Mouse (Mus musculus) midbrain, embryonic 15.5 days (tissue): ENCODE measurements at regions not wholly inside any gene's neighbourhood (a gene's known extent, or its start where the extent isn't known, plus 50 kb on each side); places are given as distances from the start of the nearest gene placed in this dataset.

Experiments used
- ATAC-seq: fragments of 200-750 bp; cut with Nextera tagmentation; replicated peaks from 2 replicates; pipeline ENCODE4 v1.8.0; 2017; ENCODE audit warnings: moderate TSS enrichment
- H3K27ac ChIP-seq: fragments of 300-500 bp; sonication (generic); 2 replicates; pipeline ENCODE4 v1.5.1; 2015; ENCODE audit warnings: mild to moderate bottlenecking, inconsistent platforms
- H3K27me3 ChIP-seq: fragments of 300-500 bp; sonication (generic); replicated peaks from 2 replicates; pipeline ENCODE4 v1.6.1; 2015; ENCODE audit warnings: inconsistent platforms
- H3K36me3 ChIP-seq: fragments of 300-500 bp; sonication (generic); replicated peaks from 2 replicates; pipeline ENCODE4 v1.6.1; 2015; ENCODE audit warnings: inconsistent platforms
- H3K4me1 ChIP-seq: fragments of 300-500 bp; sonication (generic); 2 replicates; pipeline ENCODE4 v1.6.1; 2015; ENCODE audit warnings: inconsistent platforms
- H3K4me2 ChIP-seq: fragments of 300-500 bp; sonication (generic); 2 replicates; pipeline ENCODE4 v1.6.1; 2015; ENCODE audit warnings: inconsistent platforms, mild to moderate bottlenecking, moderate library complexity
- H3K4me3 ChIP-seq: fragments of 300-500 bp; sonication (generic); 2 replicates; pipeline ENCODE4 v1.5.1; 2015; ENCODE audit warnings: mild to moderate bottlenecking, inconsistent platforms
- H3K9ac ChIP-seq: fragments of 300-500 bp; sonication (generic); 2 replicates; pipeline ENCODE4 v1.6.1; 2015; ENCODE audit warnings: mild to moderate bottlenecking, inconsistent platforms
- H3K9me3 ChIP-seq: fragments of 300-500 bp; sonication (generic); 2 replicates; pipeline ENCODE4 v1.6.1; 2016; ENCODE audit warnings: inconsistent platforms
- WGBS: fragments of 180-500 bp; shearing (Covaris S2); methylation state at CpG from one replicate; pipeline ENCODE4 v1.1.7; 2015; ENCODE audit warnings: mixed read lengths; 5-methylcytosine and 5-hydroxymethylcytosine counted together

DNA sequence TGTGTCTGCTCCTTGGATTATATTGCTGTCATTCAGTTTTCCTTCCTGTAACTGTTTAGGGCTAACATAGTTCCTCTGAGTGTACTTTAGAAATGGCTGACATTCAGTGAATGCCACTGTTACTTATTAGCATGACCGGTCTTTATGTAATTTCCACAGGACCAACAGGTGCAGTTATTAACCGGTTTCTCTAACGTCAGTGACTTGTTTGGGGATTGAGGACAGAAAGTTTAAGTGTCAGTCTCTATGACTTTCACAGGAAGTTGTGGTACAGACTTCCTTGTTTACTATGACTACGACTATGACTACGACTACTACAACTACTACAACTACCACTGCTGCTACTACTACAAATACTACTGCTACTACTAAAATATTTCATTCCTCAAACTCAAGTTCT, 170.4 kb upstream of the Ptger4 start:
- H3K4me1 ChIP-seq, result no peaks in the 10 kb centered on the region
- WGBS, result 96% methylated on average over 5 of the region's 5 CpGs
- no peak overlapping the region for H3K4me3 ChIP-seq
- no peak for ATAC-seq
- H3K9ac ChIP-seq, result no peak overlapping the region
- no peaks in the 10 kb centered on the region for H3K36me3 ChIP-seq
- H3K27me3 ChIP-seq, result no peaks in the 10 kb centered on the region
- H3K9me3 ChIP-seq, result no peaks in the 10 kb centered on the region
- H3K4me2 ChIP-seq, result no peak overlapping the region
- no peak overlapping the region for H3K27ac ChIP-seq

GRCm38 (mm10) chr15:5416031-5416430, 172.0 kb upstream of the Ptger4 start:
- no peaks in the 10 kb centered on the region for H3K9me3 ChIP-seq
- H3K27me3 ChIP-seq, result no peaks in the 10 kb centered on the region
- 96% methylated on average over 3 of the region's 3 CpGs for WGBS
- H3K4me3 ChIP-seq, result no peak overlapping the region
- H3K36me3 ChIP-seq, result no peaks in the 10 kb centered on the region
- H3K4me1 ChIP-seq, result no peaks in the 10 kb centered on the region
- no peak overlapping the region for H3K4me2 ChIP-seq
- H3K9ac ChIP-seq, result no peak overlapping the region
- ATAC-seq, result no peak
- no peak overlapping the region for H3K27ac ChIP-seq

DNA sequence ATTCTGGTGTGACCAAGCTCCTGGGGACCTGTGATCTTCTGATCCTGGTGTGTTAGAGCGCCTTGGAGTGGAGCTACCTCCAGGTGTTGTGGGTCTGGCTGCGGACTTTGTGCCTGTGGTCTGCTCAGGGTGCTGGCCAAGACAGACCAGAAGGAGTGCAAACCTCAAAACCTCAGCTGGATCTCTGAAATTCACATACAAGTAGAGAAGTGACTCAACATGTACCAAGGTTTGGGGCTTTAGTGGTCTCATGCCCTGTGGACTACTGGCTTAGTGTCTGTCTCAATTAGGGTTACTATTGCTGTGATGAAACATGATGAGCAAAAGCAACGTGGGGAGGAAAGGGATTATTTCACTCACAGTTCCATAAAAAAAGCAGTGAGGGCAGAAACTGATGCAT, 182.7 kb upstream of the Ptger4 start:
- no peak for ATAC-seq
- Histone ChIP-seq H3K36me3 (no peaks in the 10 kb centered on the region), H3K9ac (no peak overlapping the region), H3K4me3 (no peak overlapping the region), H3K4me2 (no peak overlapping the region), H3K4me1 (no peaks in the 10 kb centered on the region), H3K27me3 (no peaks in the 10 kb centered on the region), H3K27ac (no peak overlapping the region), H3K9me3 (no peaks in the 10 kb centered on the region)
- 89% methylated on average over 3 of the region's 3 CpGs for WGBS

- no peak overlapping the region for H3K4me3 ChIP-seq
- ATAC-seq, result no peak
- no peak overlapping the region for H3K9ac ChIP-seq
- H3K27me3 ChIP-seq, result no peaks in the 10 kb centered on the region
- H3K4me1 ChIP-seq, result no peaks in the 10 kb centered on the region
- H3K27ac ChIP-seq, result no peak overlapping the region
- H3K36me3 ChIP-seq, result no peaks in the 10 kb centered on the region
- no peak overlapping the region for H3K4me2 ChIP-seq
- H3K9me3 ChIP-seq, result no peaks in the 10 kb centered on the region
- 93% methylated on average over 7 of the region's 7 CpGs for WGBS
Measured at GRCm38 (mm10) chr15:5427319-5428048, 183.5 kb upstream of the Ptger4 start.

DNA sequence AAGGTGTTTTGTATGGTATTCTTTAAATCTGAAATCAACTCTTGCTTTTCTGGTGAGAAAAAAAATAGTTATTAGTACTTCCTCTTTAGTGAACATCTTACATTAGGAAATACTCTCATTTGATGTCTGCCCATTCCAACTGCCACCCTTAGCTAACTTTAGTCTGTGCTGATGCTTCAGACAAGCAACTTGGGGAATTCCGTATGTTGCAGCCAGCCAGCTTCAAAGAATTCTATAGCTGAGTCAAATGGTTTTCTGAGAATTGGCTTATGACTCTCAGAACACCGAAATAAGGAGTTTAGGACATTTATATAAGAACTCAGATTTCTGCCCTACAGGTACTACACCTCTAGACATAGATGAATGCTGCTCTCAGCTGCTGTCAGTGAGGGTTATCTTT, 188.0 kb upstream of the Ptger4 start:
- Histone ChIP-seq H3K36me3 (no peaks in the 10 kb centered on the region), H3K4me1 (no peaks in the 10 kb centered on the region), H3K9me3 (no peaks in the 10 kb centered on the region), H3K4me2 (no peak overlapping the region), H3K9ac (no peak overlapping the region), H3K27me3 (no peaks in the 10 kb centered on the region), H3K27ac (no peak overlapping the region), H3K4me3 (no peak overlapping the region)
- no peak for ATAC-seq
- 85% methylated on average over 2 of the region's 2 CpGs for WGBS

GRCm38 (mm10) chr15:5437020-5437419, 193.0 kb upstream of the Ptger4 start:
- WGBS, result 87% methylated on average over 1 of the region's 1 CpGs
- no peak for ATAC-seq
- no peak overlapping the region for H3K4me3 ChIP-seq
- H3K27me3 ChIP-seq, result no peaks in the 10 kb centered on the region
- H3K4me2 ChIP-seq, result no peak overlapping the region
- H3K36me3 ChIP-seq, result no peaks in the 10 kb centered on the region
- H3K9ac ChIP-seq, result no peak overlapping the region
- H3K4me1 ChIP-seq, result no peaks in the 10 kb centered on the region
- H3K27ac ChIP-seq, result no peak overlapping the region
- H3K9me3 ChIP-seq, result no peaks in the 10 kb centered on the region

DNA sequence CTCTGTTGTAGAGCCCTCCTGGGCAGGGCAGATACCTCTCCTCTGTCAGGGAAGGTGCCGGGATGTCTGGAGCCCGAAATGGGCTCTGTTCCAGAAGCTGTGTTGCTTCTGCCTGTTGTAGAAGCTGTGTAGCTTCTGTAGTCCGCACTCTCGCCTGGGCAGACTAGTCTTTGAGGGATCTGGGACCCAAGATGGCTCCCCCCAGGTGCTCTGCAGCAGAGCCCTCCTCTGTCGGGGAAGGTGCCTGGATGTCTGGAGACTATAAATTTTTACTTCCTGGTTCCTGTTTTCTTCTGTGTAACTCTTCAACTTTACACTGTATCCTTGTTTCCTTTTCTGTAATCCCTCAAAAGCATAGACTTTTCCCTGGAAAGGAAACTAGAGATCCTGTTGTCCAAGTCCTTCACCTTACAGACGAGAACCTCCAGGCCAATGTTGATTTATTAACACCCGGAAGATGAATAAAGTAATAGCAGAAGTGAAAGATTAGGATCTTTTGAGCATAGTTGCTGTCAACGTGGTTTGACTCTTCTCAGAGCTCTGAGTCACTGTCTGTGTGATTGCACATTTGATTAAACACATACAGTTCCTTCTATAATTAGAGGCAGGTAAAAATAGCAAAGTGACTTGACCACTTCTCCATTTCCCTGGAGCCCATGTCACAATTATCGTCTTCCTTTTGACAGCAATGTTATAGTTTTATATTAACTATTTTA, 202.2 kb upstream of the Ptger4 start:
- 87% methylated on average over 9 of the region's 9 CpGs for WGBS
- Histone ChIP-seq H3K4me1 (no peaks in the 10 kb centered on the region), H3K9me3 (no peaks in the 10 kb centered on the region), H3K36me3 (no peaks in the 10 kb centered on the region), H3K4me3 (no peak overlapping the region), H3K4me2 (no peak overlapping the region), H3K27ac (no peak overlapping the region), H3K27me3 (no peaks in the 10 kb centered on the region), H3K9ac (no peak overlapping the region)
- no peak for ATAC-seq

DNA sequence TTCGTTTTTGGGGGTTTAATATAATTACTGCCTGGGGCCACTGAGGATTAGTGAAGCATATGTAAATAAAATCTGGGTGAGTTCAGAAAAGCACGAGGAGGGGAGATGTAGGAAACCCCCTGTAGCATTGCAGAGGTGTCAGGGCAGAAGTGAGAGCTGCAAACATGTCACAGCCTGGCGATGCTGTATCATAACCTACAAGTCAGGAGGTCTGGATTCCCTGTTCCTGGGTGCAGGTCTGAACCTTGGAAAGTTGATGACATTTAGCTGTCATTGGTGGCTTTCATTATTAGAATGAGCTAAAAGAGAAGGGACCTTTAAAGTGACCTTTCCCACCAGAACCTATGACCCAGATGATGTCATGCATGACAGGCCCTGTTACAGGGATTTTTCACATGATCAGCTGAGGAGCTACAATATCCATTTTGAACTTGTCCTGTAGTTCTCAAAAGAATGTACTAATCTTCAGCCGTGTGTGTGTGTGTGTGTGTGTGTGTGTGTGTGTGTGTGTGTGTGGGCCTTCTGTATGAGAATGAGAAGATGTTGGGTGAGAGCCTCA, 202.8 kb upstream of the Ptger4 start:
- no peak overlapping the region for H3K9ac ChIP-seq
- no peaks in the 10 kb centered on the region for H3K9me3 ChIP-seq
- H3K36me3 ChIP-seq, result no peaks in the 10 kb centered on the region
- no peaks in the 10 kb centered on the region for H3K4me1 ChIP-seq
- no peak for ATAC-seq
- WGBS, result 66% methylated on average over 4 of the region's 4 CpGs
- H3K27me3 ChIP-seq, result no peaks in the 10 kb centered on the region
- no peak overlapping the region for H3K4me2 ChIP-seq
- no peak overlapping the region for H3K4me3 ChIP-seq
- no peak overlapping the region for H3K27ac ChIP-seq

DNA sequence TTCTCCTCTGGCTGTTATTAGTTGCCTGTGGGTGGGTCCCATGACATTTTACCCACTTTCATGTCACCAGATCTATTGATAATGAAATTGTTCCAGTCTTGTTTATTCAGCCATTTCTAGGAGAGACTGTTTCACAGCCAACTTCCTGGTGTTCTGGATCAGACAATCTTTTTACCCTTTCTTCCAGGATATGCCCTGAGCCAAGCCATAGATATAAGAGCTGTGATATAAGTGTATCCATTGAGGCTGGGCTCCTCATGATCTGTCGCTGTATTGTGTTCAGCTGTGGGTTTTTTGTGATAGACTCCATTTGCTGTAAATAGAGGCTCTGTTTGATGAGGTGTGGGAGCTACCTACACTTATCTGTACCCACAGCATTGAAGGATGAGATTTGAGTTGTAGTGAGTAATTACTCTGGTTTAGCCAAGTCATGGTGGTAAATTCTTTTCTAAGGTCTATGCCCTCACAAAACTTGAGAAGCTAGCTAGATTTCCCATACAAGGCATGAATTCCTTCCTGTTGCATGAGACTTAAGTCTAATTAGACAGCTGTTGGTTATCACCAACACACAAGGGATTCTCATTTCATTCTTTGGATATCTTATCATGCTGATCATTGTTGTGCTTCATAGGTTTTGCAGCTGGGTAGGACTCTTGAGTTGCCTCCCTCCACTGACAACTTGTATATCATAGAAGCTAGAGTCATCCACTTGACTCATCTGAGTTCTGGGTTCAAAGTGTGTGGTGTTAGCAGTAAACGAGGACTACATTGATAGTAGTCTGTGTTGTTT, 203.9 kb upstream of the Ptger4 start:
- H3K4me1 ChIP-seq, result no peaks in the 10 kb centered on the region
- no peaks in the 10 kb centered on the region for H3K27me3 ChIP-seq
- H3K27ac ChIP-seq, result no peak overlapping the region
- H3K9me3 ChIP-seq, result no peaks in the 10 kb centered on the region
- H3K4me3 ChIP-seq, result no peak overlapping the region
- ATAC-seq, result no peak
- H3K4me2 ChIP-seq, result no peak overlapping the region
- 94% methylated on average over 2 of the region's 2 CpGs for WGBS
- no peak overlapping the region for H3K9ac ChIP-seq
- H3K36me3 ChIP-seq, result no peaks in the 10 kb centered on the region

DNA sequence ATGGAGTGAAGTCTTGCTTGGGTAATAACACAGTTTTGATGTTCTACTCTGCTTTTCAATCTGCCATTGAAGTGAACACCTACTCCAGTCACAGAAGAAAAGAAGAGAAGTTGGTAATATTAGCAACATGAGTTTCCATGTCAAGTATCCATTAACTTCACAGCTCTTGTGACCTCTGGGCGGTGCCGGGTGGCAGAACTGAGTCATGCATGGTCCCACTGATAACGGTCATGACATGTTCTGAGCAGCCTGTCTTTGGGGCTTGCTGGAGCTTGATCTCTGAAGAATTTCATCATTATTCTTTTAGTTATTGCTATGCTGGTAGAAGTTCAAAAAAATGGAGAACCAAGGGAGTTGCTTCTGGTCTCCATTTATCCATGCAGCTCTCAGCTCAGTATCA, 215.1 kb upstream of the Ptger4 start:
- Histone ChIP-seq H3K4me1 (no peaks in the 10 kb centered on the region), H3K4me3 (no peak overlapping the region), H3K4me2 (no peak overlapping the region), H3K9me3 (no peaks in the 10 kb centered on the region), H3K36me3 (no peaks in the 10 kb centered on the region), H3K9ac (no peak overlapping the region), H3K27me3 (no peaks in the 10 kb centered on the region), H3K27ac (no peak overlapping the region)
- ATAC-seq, result no peak
- WGBS, result 94% methylated on average over 3 of the region's 3 CpGs

GRCm38 (mm10) chr15:5459580-5459979, 215.6 kb upstream of the Ptger4 start:
- Histone ChIP-seq H3K9me3 (no peaks in the 10 kb centered on the region), H3K27me3 (no peaks in the 10 kb centered on the region), H3K4me2 (no peak overlapping the region), H3K4me3 (no peak overlapping the region), H3K4me1 (no peaks in the 10 kb centered on the region), H3K27ac (no peak overlapping the region), H3K36me3 (no peaks in the 10 kb centered on the region), H3K9ac (no peak overlapping the region)
- 88% methylated on average over 4 of the region's 4 CpGs for WGBS
- ATAC-seq, result no peak

GRCm38 (mm10) chr15:5462651-5463050, 218.7 kb upstream of the Ptger4 start:
- no peaks in the 10 kb centered on the region for H3K4me1 ChIP-seq
- ATAC-seq, result no peak
- no peaks in the 10 kb centered on the region for H3K9me3 ChIP-seq
- H3K4me3 ChIP-seq, result no peak overlapping the region
- no peaks in the 10 kb centered on the region for H3K36me3 ChIP-seq
- H3K4me2 ChIP-seq, result no peak overlapping the region
- no peaks in the 10 kb centered on the region for H3K27me3 ChIP-seq
- H3K9ac ChIP-seq, result no peak overlapping the region
- 82% methylated on average over 3 of the region's 3 CpGs for WGBS
- H3K27ac ChIP-seq, result no peak overlapping the region
